Mouse (Mus musculus) gastrocnemius, postnatal 36 days (tissue): ENCODE results near the gene Isg15. TPM values are rescaled to one million over a fixed set of nuclear protein-coding genes. Genes with fewer than 3 reads are reported as not detected.
"Not testable (repeated sequence)": the region's sequence is repeated elsewhere in the genome, so short reads cannot be mapped to it uniquely, and the experiment has no call there.

ENCODE experiments used
- DNase-seq, 2 experiments: peaks; one replicate each; pipeline ENCODE4 v3.0.0; 2022
- intact Hi-C: fragments of 180-260 bp; cut with DNase I; formaldehyde crosslinking; loops from one replicate; pipeline ENCODE4 v1.15.1; 2025
- microRNA-seq, 2 experiments: library from miRNA; unstranded; fragments of <30 nt; microRNA quantifications; one replicate each; pipeline ENCODE4 v1.2.0; 2021
- total RNA-seq, 2 experiments: library from RNA; stranded (reverse); gene quantifications; 2 replicates each; pipeline ENCODE4 v1.2.3; 2021

Gene Isg15
- total RNA-seq, 2 experiments from 2014 or later = 0.97 to 1.1 TPM

DNA sequence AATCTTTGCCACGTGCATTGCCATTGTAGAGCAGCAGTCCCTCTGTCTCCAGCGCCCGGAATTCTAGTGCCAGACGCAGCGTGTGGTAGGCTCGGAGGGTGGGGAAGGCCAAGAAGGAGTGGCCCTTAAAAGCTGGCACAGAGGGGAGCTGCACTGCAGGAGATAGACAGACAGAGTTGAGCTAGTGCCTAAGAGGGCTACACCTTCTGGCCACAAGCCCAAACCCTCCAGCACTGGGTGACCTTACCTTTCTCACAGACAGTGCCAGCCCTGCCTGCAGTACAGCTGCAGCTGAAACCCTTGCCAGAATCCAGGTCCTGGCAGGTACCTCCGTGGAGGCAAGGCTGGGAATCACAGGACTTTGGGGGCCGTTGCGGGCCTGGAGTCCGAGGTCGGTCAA is 28.8 kb downstream of the Isg15 start:
- no peak for DNase-seq

DNA sequence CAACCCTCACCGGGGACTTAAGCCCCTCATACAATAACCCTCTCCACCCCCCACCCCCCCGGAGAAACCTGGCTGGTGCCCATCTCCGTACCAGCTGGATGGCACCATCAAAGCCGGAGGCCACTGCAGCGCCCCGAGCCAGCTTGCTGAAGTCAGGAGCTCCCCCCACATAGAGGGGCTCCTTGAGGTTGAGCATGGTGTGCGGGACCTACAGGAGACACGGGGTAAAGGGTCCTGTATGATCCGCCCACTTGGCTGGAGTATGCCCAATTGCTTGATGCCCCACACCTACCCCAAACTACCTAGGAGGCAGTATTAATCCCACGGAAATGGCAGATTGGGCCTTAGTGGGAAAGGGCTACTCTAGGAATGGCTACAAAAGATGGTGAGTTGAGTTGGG is 31.5 kb downstream of the Isg15 start:
- intact Hi-C loops = loop anchor here (5.0 kb wide), 1 partner anchor 37 kb away; the partner anchor contains the start of gene Rnf223
- DNase-seq = no peak

More for the DNA sequence above, 28.8 kb downstream of the Isg15 start:
- intact Hi-C loops = no loop called here

DNA sequence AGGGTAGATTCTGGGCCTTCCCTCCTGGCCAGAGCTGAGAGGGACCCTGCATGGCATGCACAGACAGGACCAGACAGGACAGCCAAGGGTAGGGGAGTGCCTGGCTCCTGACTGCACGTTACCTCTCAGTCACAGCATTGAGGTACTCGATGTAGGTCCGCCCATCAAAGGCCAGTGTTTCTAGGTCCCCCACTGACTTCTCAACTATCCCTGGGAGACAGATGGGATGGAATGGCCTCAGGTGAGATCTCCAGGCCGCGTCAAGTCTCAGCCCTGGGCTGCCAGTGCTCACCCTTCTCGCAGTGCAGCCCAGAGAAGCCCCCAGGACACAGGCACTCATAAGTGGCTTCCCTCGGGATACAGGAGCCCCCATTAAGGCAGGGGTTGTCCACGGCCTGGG is 32.0 kb downstream of the Isg15 start:
- DNase-seq = no peak
- intact Hi-C loops = loop anchor here (5.0 kb wide), 1 partner anchor 36 kb away; the partner anchor contains the start of gene Rnf223

GRCm38 (mm10) chr4:156166477-156166876 is 34.1 kb downstream of the Isg15 start:
- no peak for DNase-seq
- intact Hi-C loops = loop anchor here (5.0 kb wide), 1 partner anchor 34 kb away; the partner anchor contains the start of gene Rnf223

- no peak for DNase-seq
- intact Hi-C loops = no loop called here
Observed at GRCm38 (mm10) chr4:156154771-156155170, 45.8 kb downstream of the Isg15 start.

DNA sequence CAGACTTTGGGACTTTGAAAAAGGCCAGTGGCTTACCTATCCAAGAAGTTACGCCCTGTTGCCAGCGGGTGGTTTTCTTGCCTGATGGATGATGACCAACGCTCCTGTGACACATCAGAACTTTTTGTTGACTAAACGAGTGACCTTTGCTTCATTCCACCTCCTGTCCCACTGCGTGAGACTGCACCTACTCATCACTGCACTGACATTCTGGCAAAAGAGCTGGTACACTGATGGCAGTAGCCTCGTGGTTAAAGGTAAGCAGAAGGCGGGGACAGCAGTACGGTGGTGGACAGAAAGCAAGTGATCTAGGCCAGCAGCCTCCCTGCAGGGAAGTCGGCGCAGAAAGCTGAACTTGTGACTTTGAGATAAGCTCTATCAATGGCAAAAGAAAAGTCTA is 49.7 kb downstream of the Isg15 start:
- intact Hi-C loops, DNase-seq: not testable (repeated sequence)

Small RNA genes within 50 kb of the gene (microRNA-seq; reads per million reads assigned to microRNA genes)
- 0 to 0.36 reads per million in 2 experiments for gene Mir7658

Other genes starting within 250 kb of the Isg15 start
- gene C1qtnf12, start 238.5 kb downstream of the Isg15 start, total RNA-seq = 10 to 100 TPM; 13.1 to 21.3 TPM
- gene B3galt6, start 208.2 kb downstream of the Isg15 start, total RNA-seq = 1 to 10 TPM; 1.1 to 1.5 TPM
- gene Sdf4, start 207.9 kb downstream of the Isg15 start, total RNA-seq = 10 to 100 TPM; 63.1 to 68.4 TPM
- gene Tnfrsf4, start 187.0 kb downstream of the Isg15 start, total RNA-seq = under 1 TPM; 0.59 to 0.94 TPM
- gene Tnfrsf18, start 174.7 kb downstream of the Isg15 start, total RNA-seq = under 1 TPM in 1 of 2 experiments, not detected in 1; 0.48 TPM
- gene Ttll10, start 141.4 kb downstream of the Isg15 start, total RNA-seq = not detected
- gene 9430015G10Rik, start 90.8 kb downstream of the Isg15 start, total RNA-seq = 1 to 10 TPM; 3.1 to 4.7 TPM
- gene Rnf223, start 70.3 kb downstream of the Isg15 start, total RNA-seq = not detected
- 1 to 10 TPM; 7.0 to 8.6 TPM for gene Agrn, start 3.3 kb downstream of the Isg15 start, total RNA-seq
- 1 to 10 TPM; 2.8 to 4.4 TPM for gene AW011738, start 2.5 kb upstream of the Isg15 start, total RNA-seq
- 100 to 1,000 TPM; 144 to 172 TPM for gene Perm1, start 15.1 kb upstream of the Isg15 start, total RNA-seq
- 1 to 10 TPM; 5.0 to 5.9 TPM for gene Plekhn1, start 34.0 kb upstream of the Isg15 start, total RNA-seq
- 10 to 100 TPM; 25.2 to 29.4 TPM for gene Noc2l, start 35.2 kb upstream of the Isg15 start, total RNA-seq
- gene Samd11, start 54.8 kb upstream of the Isg15 start, total RNA-seq = under 1 TPM in 1 of 2 experiments, not detected in 1; 0.25 TPM
- gene Vmn2r-ps159, start 130.3 kb upstream of the Isg15 start, total RNA-seq = not detected